ENCODE assay signal across 7 mouse cellular contexts in genomic region chr9:70012408-70012901, GRCm38 (mm10). TPM values are rescaled to one million over a fixed set of nuclear protein-coding genes. Genes with fewer than 3 reads are reported as not detected.
DNase-seq lines count a peak whose midpoint lies in the region; ATAC-seq and TF ChIP-seq lines count a peak whose summit lies in the region.

TSS of gene Gtf2a2 (plus strand) at chr9:70012550.

- H3K9me3 ChIP-seq in intestine, postnatal 0 days (ENCODE audit: control insufficient read depth) = no peaks in the 10 kb centered on the region
- H3K9me3 ChIP-seq in midbrain, embryonic 12.5 days = no peaks in the 10 kb centered on the region

- peak; percentile 90 for DNase-seq in adrenal gland, adult 8-10 months
- DNase-seq in embryo, embryonic 9.5 days (ENCODE audit: extremely low spot score) = peak; percentile 94
- no peak for DNase-seq in gonadal fat pad, adult 2 months (ENCODE audit: low read depth)
- DNase-seq in left cerebral cortex, postnatal 4 days = peak; percentile 95

- TF ChIP-seq CTCF in intestine, postnatal 0 days (IDR thresholded peaks at IDR 0.05; ENCODE audit: low read depth) = no peak
- no peak for TF ChIP-seq CTCF in small intestine, adult 2 months (IDR thresholded peaks at IDR 0.05; ENCODE audit: extremely low read depth, insufficient read length, insufficient replicate concordance, low read depth, low read length)

- H3K27me3 ChIP-seq in intestine, postnatal 0 days (replicated peaks; ENCODE audit: control insufficient read depth, insufficient read depth, low read length) = no peaks in the 10 kb centered on the region
- no peaks in the 10 kb centered on the region for H3K27me3 ChIP-seq in midbrain, embryonic 12.5 days
- no peaks in the 10 kb centered on the region for H3K27me3 ChIP-seq in small intestine, adult 2 months (ENCODE audit: control insufficient read depth, insufficient read depth, low read length)

- H3K4me3 ChIP-seq in intestine, postnatal 0 days (ENCODE audit: low read depth, low read length) = peak within 1 kb of the TSS; percentile 91
- H3K4me3 ChIP-seq in midbrain, embryonic 12.5 days = peak within 1 kb of the TSS; percentile 92
- H3K4me3 ChIP-seq in small intestine, adult 2 months (ENCODE audit: low read depth, low read length) = peak within 1 kb of the TSS; percentile 90

- H3K4me1 ChIP-seq in intestine, postnatal 0 days (replicated peaks; ENCODE audit: control insufficient read depth, insufficient read depth, low read length) = no peaks in the 10 kb centered on the region; the same call in 1 of the 2 replicates
- peaks cover 10% of the 10 kb centered on the region for H3K4me1 ChIP-seq in midbrain, embryonic 12.5 days
- peaks cover 2% of the 10 kb centered on the region; the same call in 1 of the 2 replicates for H3K4me1 ChIP-seq in small intestine, adult 2 months (ENCODE audit: control insufficient read depth, insufficient read depth, insufficient read length, low read length)

- 0% methylated on average over 57 of the region's 57 CpGs for WGBS in intestine, postnatal 0 days
- WGBS in midbrain, embryonic 12.5 days = 1% methylated on average over 49 of the region's 57 CpGs
- under 1% methylated on average over 57 of the region's 57 CpGs for WGBS in small intestine, adult 2 months

- intact Hi-C loops in left cerebral cortex, postnatal 4 days (cut with DNase I) = no loop called here

- peak; percentile 82 for TF ChIP-seq POLR2A in small intestine, adult 2 months (IDR thresholded peaks at IDR 0.05; ENCODE audit: low read depth, low read length)

- peak within 1 kb of the TSS; percentile 77 for H3K4me2 ChIP-seq in intestine, postnatal 0 days (replicated peaks; ENCODE audit: low read depth)
- H3K4me2 ChIP-seq in midbrain, embryonic 12.5 days (replicated peaks) = peak within 1 kb of the TSS; percentile 71

- peak; percentile 93 for ATAC-seq in intestine, postnatal 0 days
- ATAC-seq in midbrain, embryonic 12.5 days (ENCODE audit: low FRiP score, low read depth) = peak; percentile 99

- peak within 1 kb of the TSS; percentile 89 for H3K27ac ChIP-seq in intestine, postnatal 0 days (ENCODE audit: low read depth, low read length)
- peak within 1 kb of the TSS; percentile 89 for H3K27ac ChIP-seq in midbrain, embryonic 12.5 days (replicated peaks)
- H3K27ac ChIP-seq in small intestine, adult 2 months (ENCODE audit: insufficient read depth, low read depth, low read length) = peak within 1 kb of the TSS; percentile 77

- peak within 1 kb of the TSS; percentile 91 for H3K9ac ChIP-seq in intestine, postnatal 0 days (ENCODE audit: low read depth, low read length)
- H3K9ac ChIP-seq in midbrain, embryonic 12.5 days (replicated peaks) = peak within 1 kb of the TSS; percentile 93

- peaks cover 18% of the 10 kb centered on the region for H3K36me3 ChIP-seq in intestine, postnatal 0 days (ENCODE audit: control insufficient read depth, insufficient read depth)
- H3K36me3 ChIP-seq in midbrain, embryonic 12.5 days = peaks cover 38% of the 10 kb centered on the region
- peaks cover 23% of the 10 kb centered on the region for H3K36me3 ChIP-seq in small intestine, adult 2 months (ENCODE audit: control insufficient read depth, insufficient read depth, low read length)

RNA-seq across cellular contexts. Expression of gene Gtf2a2, which starts in this region (rescaled TPM):
- 10 to 100 TPM; 57.9 to 88.5 (median 71.7) TPM for total RNA-seq in adrenal gland, adult 8-10 months (2022)
- polyA plus RNA-seq in gonadal fat pad, adult 2 months (2012; rRNA removed) = 39.7 and 50.6 TPM in 2 replicates
- 127 and 128 TPM in 2 replicates for polyA plus RNA-seq in intestine, postnatal 0 days (2015; fragmentation: Nextera tagmentation; extraction: Ambion mirVana)
- total RNA-seq in left cerebral cortex, postnatal 4 days (2021) = 10 to 100 TPM; 88.7 to 91.6 TPM
- polyA plus RNA-seq in midbrain, embryonic 12.5 days (2016; fragmentation: Nextera tagmentation; extraction: Ambion mirVana) = 190 and 191 TPM in 2 replicates
- 9.2 and 10.1 TPM in 2 replicates for polyA plus RNA-seq in small intestine, adult 2 months (2012; rRNA removed)
